Mouse (Mus musculus) testis, postnatal 14 days (tissue): ENCODE results near the gene Mrps10.
"Not testable (repeated sequence)": the region's sequence is repeated elsewhere in the genome, so short reads cannot be mapped to it uniquely, and the experiment has no call there.

Source experiments
- DNase-seq: peaks from one replicate; pipeline ENCODE4 v3.0.0; 2021; ENCODE audit warnings: low spot score

Gene Mrps10

GRCm38 (mm10) chr17:47368401-47369086, at the start of gene Mrps10:
Gene Mrps10, plus strand, starts transcription at chr17:47368887.
- DNase-seq, result peak; percentile 91

- DNase-seq, result no peak
These were observed 49.6 kb upstream of the Mrps10 start for GRCm38 (mm10) chr17:47318972-47319625.

- DNase-seq, result no peak
These were observed 48.9 kb upstream of the Mrps10 start for GRCm38 (mm10) chr17:47319761-47320160.

GRCm38 (mm10) chr17:47322128-47322990, 46.3 kb upstream of the Mrps10 start:
- peak; percentile 75 for DNase-seq

- peak; percentile 36 for DNase-seq
These were observed 45.7 kb upstream of the Mrps10 start for GRCm38 (mm10) chr17:47322991-47323295.

- DNase-seq, result no peak
These were observed 41.1 kb upstream of the Mrps10 start for GRCm38 (mm10) chr17:47327559-47327958.

GRCm38 (mm10) chr17:47327969-47328368, 40.7 kb upstream of the Mrps10 start:
- no peak for DNase-seq

- DNase-seq, result no peak
These were observed 39.9 kb upstream of the Mrps10 start for GRCm38 (mm10) chr17:47328552-47329343.

- no peak for DNase-seq
These were observed 38.1 kb upstream of the Mrps10 start for GRCm38 (mm10) chr17:47330616-47331015.

GRCm38 (mm10) chr17:47332001-47332611, 36.6 kb upstream of the Mrps10 start:
- peak; percentile 54 for DNase-seq

- not testable (repeated sequence) for DNase-seq
These were observed 36.0 kb upstream of the Mrps10 start for GRCm38 (mm10) chr17:47332664-47333063.

- DNase-seq, result no peak
These were observed 35.3 kb upstream of the Mrps10 start for GRCm38 (mm10) chr17:47333409-47333808.

- no peak for DNase-seq
These were observed 25.6 kb upstream of the Mrps10 start for GRCm38 (mm10) chr17:47343121-47343520.

- DNase-seq, result no peak
These were observed 18.9 kb upstream of the Mrps10 start for GRCm38 (mm10) chr17:47349721-47350319.

GRCm38 (mm10) chr17:47359964-47360363, 8.7 kb upstream of the Mrps10 start:
- DNase-seq, result peak; percentile 57

- no peak for DNase-seq
These were observed 7.3 kb upstream of the Mrps10 start for GRCm38 (mm10) chr17:47361343-47361742.

GRCm38 (mm10) chr17:47369087-47369443, 378 bp downstream of the Mrps10 start:
- DNase-seq, result peak; percentile 25

- peak; percentile 55 for DNase-seq
These were observed 2.8 kb downstream of the Mrps10 start for GRCm38 (mm10) chr17:47371451-47371850.

GRCm38 (mm10) chr17:47373991-47374390, 5.3 kb downstream of the Mrps10 start:
- DNase-seq, result no peak

- DNase-seq, result no peak
These were observed 8.1 kb downstream of the Mrps10 start for GRCm38 (mm10) chr17:47376779-47377280.

GRCm38 (mm10) chr17:47378133-47378532, 9.4 kb downstream of the Mrps10 start:
- DNase-seq, result no peak
